Mouse (Mus musculus): ENCODE measurements around the gene Cab39. TPM values are rescaled to one million over a fixed set of nuclear protein-coding genes. Genes with fewer than 3 reads are reported as not detected.

Gene Cab39
- total RNA-seq, 2 experiments from 2014 or later = 170 to 175 TPM

GRCm38 (mm10) chr1:85897901-85898760 is 104.9 kb downstream of the Cab39 start:
- DNase-seq (ENCODE audit: low spot score in 2 of 2) = no peak

- peak in 1 of 2 experiments; percentile 48 for DNase-seq (ENCODE audit: low spot score in 2 of 2)
Measured at GRCm38 (mm10) chr1:85898761-85899387, 105.6 kb downstream of the Cab39 start.

GRCm38 (mm10) chr1:85899388-85899761 is 106.1 kb downstream of the Cab39 start:
- no peak for DNase-seq (ENCODE audit: low spot score in 2 of 2)

GRCm38 (mm10) chr1:85900521-85901333 is 107.5 kb downstream of the Cab39 start:
- no peak for DNase-seq (ENCODE audit: low spot score in 2 of 2)

Small RNA genes within 50 kb of the gene (microRNA-seq; reads per million reads assigned to microRNA genes)
- gene Gm25472 (0 reads per million in 2 experiments), gene Mir8096 (0 reads per million in 2 experiments)

Other genes with a start within 250 kb of the Cab39 start
- gene G530012D18Rik, start 217.8 kb upstream of the Cab39 start, total RNA-seq (2021) = not detected
- 1 to 10 TPM in 1 of 2 experiments, under 1 TPM in 1; 0.59 to 1.2 TPM for gene Sp110, start 194.6 kb upstream of the Cab39 start, total RNA-seq (2021)
- gene Sp140, start 193.1 kb upstream of the Cab39 start, total RNA-seq (2021) = 1 to 10 TPM; 1.3 to 1.5 TPM
- gene Sp100, start 143.5 kb upstream of the Cab39 start, total RNA-seq (2021) = 1 to 10 TPM; 2.7 to 3.2 TPM
- gene A630001G21Rik, start 14.8 kb upstream of the Cab39 start, total RNA-seq (2021) = under 1 TPM; 0.19 to 0.63 TPM
- gene Itm2c, start 100.8 kb downstream of the Cab39 start, total RNA-seq (2021) = 100 to 1,000 TPM; 731 to 809 TPM
- gene 4933407L21Rik, start 135.0 kb downstream of the Cab39 start, total RNA-seq (2021) = 1 to 10 TPM; 5.2 to 7.7 TPM
- under 1 TPM; 0.09 to 0.14 TPM for gene Gpr55, start 167.6 kb downstream of the Cab39 start, total RNA-seq (2021)
- under 1 TPM; 0.37 to 0.79 TPM for gene Spata3, start 223.4 kb downstream of the Cab39 start, total RNA-seq (2021)